Comparison of ENCODE assay signal across 19 mouse cellular contexts in genomic region chr6:38080364-38080763, GRCm38 (mm10). TPM values are rescaled to one million over a fixed set of nuclear protein-coding genes. Genes with fewer than 3 reads are reported as not detected.
"Had no signal": no experiment of that assay in that cellular context is flagged by ENCODE, and none has a peak within 500 bp of the region (broad histone marks: within the 10 kb centered on the region; RNA-seq: fewer than 3 reads in every experiment).

No protein-coding gene starts in this region.

- H3K27ac ChIP-seq: limb, embryonic 12.5 days; liver, embryonic 13.5 days; midbrain, embryonic 13.5 days had no signal

- H3K4me1 ChIP-seq: liver, embryonic 13.5 days; midbrain, embryonic 13.5 days had no signal

- H3K4me2 ChIP-seq: limb, embryonic 12.5 days; liver, embryonic 13.5 days; midbrain, embryonic 13.5 days had no signal

- H3K9me3 ChIP-seq: limb, embryonic 12.5 days; liver, embryonic 13.5 days; midbrain, embryonic 13.5 days had no signal

- DNase-seq: kidney, postnatal 25 days; liver; liver, embryonic 13.5 days; liver, postnatal 0 days; lung, postnatal 36 days; right cerebral cortex, adult 18-20 months; right cerebral cortex, postnatal 25 days; thymus, adult 18-20 months; thymus, postnatal 14 days had no signal

- H3K36me3 ChIP-seq: limb, embryonic 12.5 days; liver, embryonic 13.5 days; midbrain, embryonic 13.5 days had no signal

- H3K27me3 ChIP-seq: limb, embryonic 12.5 days; liver, embryonic 13.5 days; midbrain, embryonic 13.5 days had no signal

- H3K4me3 ChIP-seq: limb, embryonic 12.5 days; liver, embryonic 13.5 days; midbrain, embryonic 13.5 days had no signal

- H3K9ac ChIP-seq: limb, embryonic 12.5 days; liver, embryonic 13.5 days; liver, postnatal 0 days; midbrain, embryonic 13.5 days had no signal

- ATAC-seq: liver, postnatal 0 days; lung, postnatal 0 days; midbrain, embryonic 13.5 days had no signal

RNA-seq across cellular contexts. Expression of gene Tmem213, which starts 28.7 kb away (rescaled TPM):
- total RNA-seq: layer of hippocampus, postnatal 25 days; left cerebral cortex, adult 8-10 months; left cerebral cortex, postnatal 36 days; megakaryocyte progenitor cell, adult 5-6 weeks; midbrain, postnatal 0 days had no signal
- polyA plus RNA-seq: liver, embryonic 13.5 days; liver, postnatal 0 days; neural tube, embryonic 14.5 days; small intestine, adult 2 months had no signal

RNA-seq across cellular contexts. Expression of gene Svopl, which starts 33.6 kb away (rescaled TPM):
- total RNA-seq: left cerebral cortex, postnatal 36 days; megakaryocyte progenitor cell, adult 5-6 weeks had no signal
- polyA plus RNA-seq: liver, embryonic 13.5 days had no signal

RNA-seq across cellular contexts. Expression of gene Atp6v0a4, which starts 44.0 kb away (rescaled TPM):
- total RNA-seq: megakaryocyte progenitor cell, adult 5-6 weeks had no signal
- polyA plus RNA-seq: limb, embryonic 12.5 days; small intestine, adult 2 months had no signal
